Mouse (Mus musculus) C2C12 (cell line): ENCODE measurements around the gene Selenot. TPM values are rescaled to one million over a fixed set of nuclear protein-coding genes. Genes with fewer than 3 reads are reported as not detected.
A peak's percentile ranks its signal among the peaks of the same experiment; 100 is the strongest.

Experiments
- H3K27me3 ChIP-seq: one replicate; pipeline ENCODE4 v1.6.1; 2011; ENCODE audit not compliant: control insufficient read depth, insufficient read depth, insufficient read length
- H3K36me3 ChIP-seq: one replicate; pipeline ENCODE4 v1.6.1; 2011; ENCODE audit not compliant: control insufficient read depth, insufficient read depth
- H3K4me3 ChIP-seq: one replicate; pipeline ENCODE4 v1.5.1; 2011; ENCODE audit warnings: mild to moderate bottlenecking, control low read depth; ENCODE audit not compliant: poor library complexity, insufficient read depth, severe bottlenecking
- H3K79me2 ChIP-seq: one replicate; pipeline ENCODE4 v1.6.1; 2011; ENCODE audit not compliant: control insufficient read depth, insufficient read depth
- H3K79me3 ChIP-seq: one replicate; pipeline ENCODE4 v1.6.1; 2011; ENCODE audit warnings: low read depth, control low read depth
- H3ac ChIP-seq: one replicate; pipeline ENCODE3; 2011; ENCODE audit warnings: low read depth; ENCODE audit not compliant: control insufficient read depth, insufficient read length
- CEBPB ChIP-seq: IDR thresholded peaks from one replicate; pipeline ENCODE4 v1.6.1; 2011; ENCODE audit warnings: low read depth, mild to moderate bottlenecking, control low read depth, moderate library complexity
- CTCF ChIP-seq: IDR thresholded peaks from one replicate; pipeline ENCODE4 v1.5.1; 2011; ENCODE audit not compliant: control insufficient read depth, insufficient read depth, insufficient read length
- FOSL1 ChIP-seq: IDR thresholded peaks from one replicate; pipeline ENCODE4 v1.8.0; 2011; ENCODE audit warnings: mild to moderate bottlenecking, low read length; ENCODE audit not compliant: poor library complexity, insufficient read depth, severe bottlenecking
- MAX ChIP-seq: IDR thresholded peaks from one replicate; pipeline ENCODE4 v1.6.1; 2011; ENCODE audit warnings: mild to moderate bottlenecking, control low read depth
- MYOD1 ChIP-seq: IDR thresholded peaks from one replicate; pipeline ENCODE4 v1.6.1; 2011; ENCODE audit warnings: low read depth; ENCODE audit not compliant: control insufficient read depth, insufficient read length
- MYOG ChIP-seq: IDR thresholded peaks from one replicate; pipeline ENCODE4 v1.6.1; 2011; ENCODE audit not compliant: control insufficient read depth, insufficient read length; ENCODE audit errors: extremely low read depth
- USF1 ChIP-seq: IDR thresholded peaks from one replicate; pipeline ENCODE4 v1.6.1; 2011; ENCODE audit warnings: low read depth, mild to moderate bottlenecking, control low read depth, moderate library complexity
- polyA plus RNA-seq: library from polyadenylated mRNA; unstranded; fragments of >200 nt; fragmentation: generic; extraction: Trizol; gene quantifications from one replicate; pipeline ENCODE4 v1.2.1, GENCODE M21; 2012; ENCODE audit warnings: missing spikeins

Gene Selenot
- polyA plus RNA-seq, 1 experiment = 35.2 TPM

- Histone ChIP-seq H3K27me3 (no peaks in the 10 kb centered on the region), H3K79me3 (no peaks in the 10 kb centered on the region), H3ac (no peak overlapping the region), H3K79me2 (no peaks in the 10 kb centered on the region), H3K36me3 (no peaks in the 10 kb centered on the region), H3K4me3 (no peak overlapping the region)
- TF ChIP-seq FOSL1 = no peak
- no peak for TF ChIP-seq USF1
- TF ChIP-seq CEBPB = no peak
- no peak for TF ChIP-seq MYOD1
- TF ChIP-seq MAX = no peak
Measured at GRCm38 (mm10) chr3:58622665-58623394, 46.4 kb downstream of the Selenot start.

- Histone ChIP-seq H3K27me3 (no peaks in the 10 kb centered on the region), H3ac (no peak overlapping the region)
- TF ChIP-seq FOSL1 (no peak), CTCF (no peak), USF1 (no peak), MYOG (no peak)
Measured at GRCm38 (mm10) chr3:58624981-58625380, 48.5 kb downstream of the Selenot start.

DNA sequence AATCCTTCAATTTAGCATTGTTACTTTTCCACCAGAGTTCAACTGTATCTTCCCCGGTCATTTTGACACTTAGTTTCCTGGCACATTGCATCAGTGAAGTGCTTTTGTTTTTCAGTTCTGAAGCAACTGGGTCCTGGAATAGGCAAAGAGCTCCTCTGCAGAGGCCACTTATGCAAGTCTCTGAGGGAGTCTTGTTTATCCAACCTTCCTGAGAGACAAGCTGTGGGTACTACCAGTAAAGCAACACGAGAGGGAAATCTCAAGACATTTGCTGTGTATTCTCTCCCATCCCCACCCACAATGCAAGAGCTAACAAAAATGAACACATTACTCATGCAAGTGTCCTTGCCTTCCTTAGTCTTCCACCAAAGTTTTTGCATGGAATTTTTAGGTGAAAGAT, 55.3 kb downstream of the Selenot start:
- Histone ChIP-seq H3K4me3 (no peak overlapping the region), H3K36me3 (no peaks in the 10 kb centered on the region), H3K27me3 (no peaks in the 10 kb centered on the region), H3K79me2 (no peaks in the 10 kb centered on the region), H3K79me3 (no peaks in the 10 kb centered on the region), H3ac (no peak overlapping the region)
- no peak for TF ChIP-seq FOSL1
- no peak for TF ChIP-seq MYOG
- no peak for TF ChIP-seq USF1
- TF ChIP-seq MYOD1 = no peak
- no peak for TF ChIP-seq CEBPB
- TF ChIP-seq MAX = no peak
- no peak for TF ChIP-seq CTCF

More at GRCm38 (mm10) chr3:58624981-58625380, 48.5 kb downstream of the Selenot start:
- H3K36me3 ChIP-seq = no peaks in the 10 kb centered on the region
- no peaks in the 10 kb centered on the region for H3K79me2 ChIP-seq
- no peak overlapping the region for H3K4me3 ChIP-seq
- H3K79me3 ChIP-seq = no peaks in the 10 kb centered on the region

GRCm38 (mm10) chr3:58636406-58637295, 60.2 kb downstream of the Selenot start, which contains the start of gene Erich6:
Gene Erich6 (minus strand): TSS chr3:58637207.
- H3K4me3 ChIP-seq = peak within 1 kb of the TSS; percentile 15
- H3K36me3 ChIP-seq = no peaks in the 10 kb centered on the region
- no peaks in the 10 kb centered on the region for H3K79me2 ChIP-seq
- H3K79me3 ChIP-seq = no peaks in the 10 kb centered on the region
- H3K27me3 ChIP-seq = no peaks in the 10 kb centered on the region
- TF ChIP-seq MYOD1 (no peak), USF1 (no peak), MAX (no peak), CEBPB (no peak), FOSL1 (no peak), CTCF (no peak), MYOG (no peak)
- H3ac ChIP-seq = peak within 1 kb of the TSS; percentile 71

Other genes starting within 250 kb of the Selenot start
- 11.6 TPM for gene Tsc22d2, start 161.9 kb upstream of the Selenot start, polyA plus RNA-seq
- 16.1 TPM for gene Eif2a, start 50.8 kb upstream of the Selenot start, polyA plus RNA-seq
- gene Serp1, start 50.7 kb upstream of the Selenot start, polyA plus RNA-seq = 41.4 TPM
- gene Erich6, start 60.6 kb downstream of the Selenot start, polyA plus RNA-seq = 0.06 TPM
- 18.4 TPM for gene Siah2, start 115.8 kb downstream of the Selenot start, polyA plus RNA-seq
- not detected for gene Mindy4b-ps, start 245.7 kb downstream of the Selenot start, polyA plus RNA-seq